Mouse (Mus musculus): ENCODE measurements at regions not wholly inside any gene's neighbourhood (a gene's known extent, or its start where the extent isn't known, plus 50 kb on each side); places are given as distances from the start of the nearest gene placed in this dataset.

DNA sequence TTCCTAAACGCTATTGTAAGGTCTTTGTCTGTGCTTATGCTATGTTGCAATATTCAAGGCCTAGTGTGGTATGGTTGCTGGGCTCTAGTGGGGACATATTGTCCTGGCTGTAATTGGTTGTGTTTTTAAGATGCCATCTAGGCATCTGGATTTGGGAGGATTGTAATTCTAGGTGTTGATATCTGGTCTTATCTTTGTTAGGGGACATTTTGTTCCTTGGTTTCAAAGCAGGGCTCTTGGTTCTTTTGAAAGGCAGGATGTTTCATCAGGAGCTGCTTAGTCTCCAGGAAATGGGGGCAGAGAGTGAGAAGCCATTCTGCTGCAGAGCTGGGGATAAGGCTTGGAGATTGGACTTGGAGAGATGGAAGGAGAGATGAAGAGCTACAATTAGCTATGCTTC lies 194.7 kb upstream of the Usp24 start:
- no peak for DNase-seq

GRCm38 (mm10) chr4:106123038-106123654 lies 192.9 kb upstream of the Usp24 start:
- no peak for DNase-seq

DNA sequence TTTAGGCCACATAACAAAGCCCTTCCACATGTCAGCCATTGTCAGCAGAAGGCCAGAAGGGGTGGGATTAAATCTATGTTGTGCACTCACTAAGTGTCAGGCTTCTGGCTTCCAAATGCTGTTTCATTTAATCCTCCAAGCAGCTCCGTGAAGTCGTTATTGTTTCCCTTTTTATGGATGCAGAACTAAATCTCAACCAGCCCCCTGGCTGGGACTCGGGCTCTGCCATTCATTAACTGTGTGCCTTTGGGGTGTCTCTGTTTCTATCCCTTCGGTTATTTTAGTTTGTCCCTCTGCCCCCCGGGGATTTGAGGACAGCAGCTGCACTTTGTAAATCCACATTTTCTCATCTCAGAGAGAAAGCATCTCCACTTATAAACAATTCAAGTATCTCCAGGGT lies 188.8 kb upstream of the Usp24 start:
- DNase-seq: no peak

DNA sequence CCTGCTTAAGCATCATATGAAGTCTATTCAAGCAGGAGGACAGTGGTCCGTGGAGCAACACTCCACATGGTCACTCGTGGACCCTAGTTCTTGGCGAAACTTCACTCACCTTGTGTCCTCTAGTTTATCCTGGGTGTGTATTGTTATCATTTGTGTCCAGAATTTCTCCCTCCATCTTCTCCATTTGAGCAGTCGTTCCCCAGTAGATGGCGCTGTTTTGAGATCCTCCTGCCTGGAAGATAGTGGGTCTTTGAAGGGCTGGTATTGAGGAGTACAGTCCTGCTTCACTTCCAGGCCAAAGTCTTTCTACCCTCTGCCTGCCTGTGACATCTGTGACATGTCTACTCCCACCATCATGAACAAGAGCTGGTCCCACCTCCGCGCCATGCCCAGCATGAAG lies 188.4 kb upstream of the Usp24 start:
- DNase-seq: peak; percentile 44

DNA sequence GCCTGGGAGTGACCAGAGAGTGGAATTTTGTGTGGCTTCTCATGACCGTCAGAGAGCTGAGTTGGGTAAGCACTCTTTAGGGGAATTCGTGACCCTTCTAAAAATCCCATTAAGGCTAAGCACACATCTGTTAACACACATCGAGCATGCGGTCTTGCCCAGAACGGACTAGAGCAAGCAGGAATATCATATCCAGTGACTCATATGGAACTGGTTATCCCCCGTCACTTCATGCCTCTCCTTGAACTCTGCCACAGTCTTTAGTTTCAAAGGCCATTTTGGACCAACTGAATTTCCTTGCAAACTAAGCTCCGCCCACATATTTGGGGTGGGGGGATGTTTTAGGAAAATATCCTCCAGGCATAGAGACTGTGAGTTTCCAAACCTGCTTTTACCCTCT lies 186.7 kb upstream of the Usp24 start:
- DNase-seq: no peak

DNA sequence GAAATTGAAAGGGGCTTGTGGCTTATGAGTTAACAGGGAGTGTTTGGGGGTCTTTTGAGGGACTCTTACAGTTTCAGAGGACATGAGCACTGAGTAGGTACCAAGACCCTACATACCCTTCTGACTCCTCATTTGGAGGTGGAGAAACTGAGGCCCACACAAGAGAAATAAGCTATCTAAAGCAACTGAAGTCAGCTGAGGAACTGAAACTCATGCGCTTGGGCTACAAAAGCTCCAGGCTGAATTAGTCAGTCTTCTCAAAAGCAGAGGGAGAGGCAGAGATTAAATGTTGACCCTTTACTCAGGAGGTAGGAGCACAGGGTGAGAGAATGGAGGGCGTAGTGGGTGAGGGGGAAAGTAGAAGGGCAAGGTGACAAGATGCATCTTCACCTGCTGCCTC lies 186.2 kb upstream of the Usp24 start:
- no peak for DNase-seq

- DNase-seq: no peak
Observed at GRCm38 (mm10) chr4:106133746-106134730, 182.0 kb upstream of the Usp24 start.

GRCm38 (mm10) chr4:106142741-106143140 lies 173.3 kb upstream of the Usp24 start:
- no peak for DNase-seq

DNA sequence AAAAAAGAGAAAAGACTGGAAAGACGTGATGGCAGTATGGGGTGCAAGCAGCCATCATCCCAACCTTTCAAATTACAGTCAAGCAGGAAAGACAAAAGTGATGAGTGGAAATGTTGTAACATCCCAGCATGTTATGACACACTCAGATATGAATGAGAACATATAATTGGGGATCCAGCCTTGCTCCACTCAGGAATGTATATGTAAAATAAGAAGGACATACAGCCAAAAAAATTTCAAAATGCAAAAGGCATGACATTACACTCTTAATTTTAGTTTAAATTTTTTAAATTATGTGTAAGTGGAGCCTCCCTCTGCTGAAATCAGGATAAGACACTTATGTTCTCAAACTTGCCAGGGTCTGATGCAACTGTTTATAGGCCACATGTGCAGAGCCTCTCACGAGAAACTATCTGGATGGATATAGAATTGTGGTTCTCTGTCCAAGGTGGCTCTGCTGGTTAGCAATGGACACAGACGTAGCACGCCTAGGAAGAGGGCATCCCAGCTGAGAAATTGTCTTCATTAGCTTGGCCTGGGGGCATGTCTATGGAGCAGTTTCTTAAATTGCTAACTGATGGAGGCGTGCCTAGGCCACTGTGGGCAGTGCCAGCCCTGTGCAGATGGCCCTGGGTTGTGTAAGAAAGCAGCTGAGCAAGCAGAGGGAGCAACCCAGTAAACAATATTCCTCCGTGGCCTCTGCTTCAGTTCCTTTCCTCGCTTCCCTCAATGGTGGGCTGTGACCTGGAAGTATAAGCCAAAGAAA lies 171.5 kb upstream of the Usp24 start:
- DNase-seq: no peak

GRCm38 (mm10) chr4:106146919-106147460 lies 169.0 kb upstream of the Usp24 start:
- no peak for DNase-seq

GRCm38 (mm10) chr4:106148866-106149265 lies 167.1 kb upstream of the Usp24 start:
- DNase-seq: no peak

- no peak for DNase-seq
Observed at GRCm38 (mm10) chr4:106149471-106150048, 166.5 kb upstream of the Usp24 start.

DNA sequence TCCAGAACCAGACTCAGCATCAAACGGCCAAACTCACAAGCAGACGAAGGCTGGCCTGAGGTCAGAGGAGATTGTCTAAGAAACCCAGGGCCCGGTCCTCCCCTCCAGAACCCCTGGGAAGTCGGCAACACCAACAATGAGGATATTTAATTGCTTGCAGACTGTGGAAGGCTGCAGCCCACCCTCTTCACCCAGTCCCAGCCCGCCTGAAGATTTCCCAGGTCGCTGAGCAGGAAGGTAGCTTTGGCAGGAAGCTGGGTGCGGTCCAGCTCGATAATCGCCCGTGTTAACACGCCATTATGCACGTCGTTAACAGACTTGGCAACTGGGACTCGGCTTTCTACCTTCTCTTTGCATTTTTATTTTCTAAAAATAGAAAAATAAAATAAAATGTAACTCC lies 165.2 kb upstream of the Usp24 start:
- DNase-seq: no peak

- peak; percentile 26 for DNase-seq
Observed at GRCm38 (mm10) chr4:106157451-106158179, 158.4 kb upstream of the Usp24 start.

GRCm38 (mm10) chr4:106161592-106161991 lies 154.4 kb upstream of the Usp24 start:
- no peak for DNase-seq

DNA sequence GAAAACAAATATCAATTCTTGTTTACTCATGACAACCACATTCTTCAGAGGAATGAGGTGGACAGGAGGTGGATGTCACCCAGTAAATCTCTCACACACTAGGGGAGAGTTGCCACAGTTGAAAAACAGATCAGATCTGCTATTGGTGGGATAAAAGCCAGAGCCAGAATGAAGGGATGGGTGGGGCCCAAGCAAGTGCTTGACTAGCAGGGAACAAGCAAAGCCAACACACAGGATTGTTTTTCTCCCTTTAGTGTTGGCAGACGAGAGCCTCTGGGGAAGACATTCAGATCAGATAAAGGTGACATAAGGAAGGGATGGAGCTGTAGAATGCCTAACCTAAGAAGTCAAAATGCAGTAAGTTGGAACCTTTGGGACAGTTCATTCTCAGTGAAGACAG lies 153.5 kb upstream of the Usp24 start:
- DNase-seq: no peak

DNA sequence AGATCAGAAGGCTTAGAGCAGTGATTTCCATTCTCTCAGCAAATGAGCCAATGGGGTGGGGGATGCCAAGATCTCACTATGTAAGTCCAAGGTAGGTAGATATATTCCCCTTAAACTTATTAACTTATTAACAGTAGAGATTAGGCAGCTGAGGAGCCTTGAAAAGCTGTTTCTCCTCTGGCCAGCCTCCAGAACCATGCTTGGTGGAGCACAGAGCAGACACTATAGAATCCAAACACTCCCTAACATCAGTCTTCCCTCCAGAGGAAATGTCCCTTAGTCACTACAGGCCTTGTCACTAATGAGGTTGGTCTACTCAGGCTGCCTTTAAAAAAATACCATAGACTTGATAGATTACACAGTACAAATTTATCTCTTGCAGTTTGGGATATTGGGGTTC lies 152.8 kb upstream of the Usp24 start:
- peak; percentile 47 for DNase-seq

DNA sequence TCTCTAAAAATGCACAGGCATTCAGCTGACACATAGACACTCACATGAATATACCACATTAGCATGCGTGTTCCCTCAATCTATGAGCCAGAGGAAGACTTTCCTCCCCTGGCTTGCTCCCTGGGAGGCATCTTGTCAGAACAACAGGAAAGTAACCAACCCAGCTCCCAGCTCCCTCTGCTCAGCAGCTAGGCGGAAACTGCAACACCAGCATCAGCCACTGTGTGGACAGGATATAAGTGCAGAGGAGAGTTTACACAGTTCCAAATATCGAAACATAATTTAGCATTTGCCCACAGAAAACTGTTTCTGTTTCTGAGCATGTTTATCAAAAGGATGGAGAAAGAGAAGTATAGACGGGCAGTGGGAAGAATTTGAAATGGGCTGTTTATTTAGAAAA lies 148.3 kb upstream of the Usp24 start:
- DNase-seq: peak; percentile 26

DNA sequence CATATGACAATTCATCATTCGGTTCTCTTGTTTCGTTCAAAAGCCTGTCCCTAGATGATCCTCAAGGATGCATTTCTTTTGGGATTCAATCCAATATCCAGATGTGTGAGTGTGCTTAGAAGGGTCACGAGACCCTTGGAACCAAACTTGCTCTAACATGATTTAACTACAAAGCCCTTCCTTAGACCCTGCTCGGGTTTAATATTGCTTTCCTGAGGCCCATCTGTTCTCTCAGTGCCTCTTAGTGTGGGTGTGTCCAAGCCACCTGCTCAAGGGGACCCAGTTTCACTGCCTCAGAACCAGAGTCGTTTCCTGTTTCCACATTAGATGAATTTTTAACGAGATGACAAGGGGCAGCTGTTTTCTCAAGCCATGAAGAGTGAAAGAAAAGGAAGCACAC lies 147.3 kb upstream of the Usp24 start:
- no peak for DNase-seq

GRCm38 (mm10) chr4:106169466-106169865 lies 146.5 kb upstream of the Usp24 start:
- no peak for DNase-seq

GRCm38 (mm10) chr4:106170731-106171130 lies 145.3 kb upstream of the Usp24 start:
- no peak for DNase-seq

GRCm38 (mm10) chr4:106175352-106175751 lies 140.7 kb upstream of the Usp24 start:
- DNase-seq: no peak

All from kidney, postnatal 10 days (tissue).